Mouse (Mus musculus) hindbrain, embryonic 14.5 days (tissue): ENCODE measurements at regions not wholly inside any gene's neighbourhood (a gene's known extent, or its start where the extent isn't known, plus 50 kb on each side); places are given as distances from the start of the nearest gene placed in this dataset.

ENCODE experiments used
- ATAC-seq: fragments of 200-750 bp; cut with Nextera tagmentation; 2 replicates; pipeline ENCODE4 v1.8.0; 2017; ENCODE audit warnings: moderate number of reproducible peaks, mild to moderate bottlenecking, moderate TSS enrichment, moderate library complexity; ENCODE audit not compliant: low FRiP score
- DNase-seq: peaks from one replicate; pipeline ENCODE4 v3.0.0-alpha.2; 2015; ENCODE audit warnings: low spot score
- H3K27ac ChIP-seq: fragments of 300-500 bp; sonication (generic); 2 replicates; pipeline ENCODE4 v1.5.1; 2014; ENCODE audit warnings: mild to moderate bottlenecking, moderate library complexity
- H3K27me3 ChIP-seq: fragments of 300-500 bp; sonication (generic); 2 replicates; pipeline ENCODE4 v1.6.1; 2014; ENCODE audit warnings: mild to moderate bottlenecking, low read length, mixed read lengths; ENCODE audit not compliant: control insufficient read depth, insufficient read depth
- H3K36me3 ChIP-seq: fragments of 300-500 bp; sonication (generic); replicated peaks from 2 replicates; pipeline ENCODE4 v1.6.1; 2014; ENCODE audit not compliant: control insufficient read depth, insufficient read depth
- H3K4me1 ChIP-seq: fragments of 300-500 bp; sonication (generic); replicated peaks from 2 replicates; pipeline ENCODE4 v1.6.1; 2014; ENCODE audit warnings: antibody characterized with exemption, low read length, mixed read lengths; ENCODE audit not compliant: control insufficient read depth, insufficient read depth
- H3K4me2 ChIP-seq: fragments of 300-500 bp; sonication (generic); replicated peaks from 2 replicates; pipeline ENCODE4 v1.6.1; 2014; ENCODE audit warnings: mild to moderate bottlenecking, moderate library complexity
- H3K4me3 ChIP-seq: fragments of 300-500 bp; sonication (generic); replicated peaks from 2 replicates; pipeline ENCODE4 v1.5.1; 2014; ENCODE audit warnings: mild to moderate bottlenecking, low read length
- H3K9ac ChIP-seq: fragments of 300-500 bp; sonication (generic); 2 replicates; pipeline ENCODE4 v1.6.1; 2014
- H3K9me3 ChIP-seq: fragments of 300-500 bp; sonication (generic); 2 replicates; pipeline ENCODE4 v1.6.1; 2016; ENCODE audit warnings: low read length; ENCODE audit not compliant: control insufficient read depth
- WGBS: fragments of 180-500 bp; shearing (Covaris S2); extraction: QIAGEN DNeasy Blood & Tissue Kit; methylation state at CpG from one replicate; pipeline ENCODE4 v1.1.7; 2014; 5-methylcytosine and 5-hydroxymethylcytosine counted together

DNA sequence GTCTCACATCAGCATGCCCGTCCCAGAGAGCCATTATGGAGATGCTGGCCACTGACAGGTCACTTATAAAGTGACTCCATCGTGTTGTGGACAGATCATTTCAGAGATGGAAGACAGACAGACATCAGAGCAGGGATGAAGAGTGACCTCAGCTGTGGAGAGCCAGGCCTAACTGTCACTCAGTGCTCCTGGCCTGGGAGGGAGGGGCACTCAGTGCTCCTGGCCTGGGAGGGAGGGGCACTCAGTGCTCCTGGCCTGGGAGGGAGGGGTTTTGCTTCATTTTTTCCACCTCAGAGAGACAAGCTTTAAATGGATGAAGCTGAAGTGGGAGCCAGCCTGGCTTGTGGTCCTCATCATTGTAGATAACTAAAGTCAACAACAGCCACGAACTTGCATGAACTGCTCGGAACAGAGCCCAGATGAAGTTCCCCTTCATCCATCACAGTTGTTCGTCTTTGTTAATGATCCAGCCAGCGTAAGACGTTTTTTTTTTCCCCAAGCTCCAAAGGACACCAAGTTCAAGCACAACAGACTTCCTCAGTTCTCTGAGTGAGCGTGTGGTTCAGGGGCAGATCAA lies 96.7 kb upstream of the S1pr3 start:
- ATAC-seq (no peak), DNase-seq (no peak)
- H3K27ac ChIP-seq = no peak overlapping the region
- H3K4me3 ChIP-seq = no peak overlapping the region
- H3K9me3 ChIP-seq = no peaks in the 10 kb centered on the region
- no peaks in the 10 kb centered on the region for H3K27me3 ChIP-seq
- no peak overlapping the region for H3K4me2 ChIP-seq
- H3K4me1 ChIP-seq = peaks cover 27% of the 10 kb centered on the region
- no peak overlapping the region for H3K9ac ChIP-seq
- 48% methylated on average over 8 of the region's 8 CpGs for WGBS
- no peaks in the 10 kb centered on the region for H3K36me3 ChIP-seq

- DNase-seq (no peak), ATAC-seq (no peak)
- Histone ChIP-seq H3K4me1 (peaks cover 27% of the 10 kb centered on the region), H3K27ac (peak overlapping the region; percentile 4), H3K9me3 (no peaks in the 10 kb centered on the region), H3K27me3 (no peaks in the 10 kb centered on the region), H3K4me2 (no peak overlapping the region), H3K36me3 (no peaks in the 10 kb centered on the region), H3K9ac (no peak overlapping the region), H3K4me3 (no peak overlapping the region)
- WGBS = 64% methylated on average over 5 of the region's 5 CpGs
Measured at GRCm38 (mm10) chr13:51313129-51313850, 95.1 kb upstream of the S1pr3 start.

DNA sequence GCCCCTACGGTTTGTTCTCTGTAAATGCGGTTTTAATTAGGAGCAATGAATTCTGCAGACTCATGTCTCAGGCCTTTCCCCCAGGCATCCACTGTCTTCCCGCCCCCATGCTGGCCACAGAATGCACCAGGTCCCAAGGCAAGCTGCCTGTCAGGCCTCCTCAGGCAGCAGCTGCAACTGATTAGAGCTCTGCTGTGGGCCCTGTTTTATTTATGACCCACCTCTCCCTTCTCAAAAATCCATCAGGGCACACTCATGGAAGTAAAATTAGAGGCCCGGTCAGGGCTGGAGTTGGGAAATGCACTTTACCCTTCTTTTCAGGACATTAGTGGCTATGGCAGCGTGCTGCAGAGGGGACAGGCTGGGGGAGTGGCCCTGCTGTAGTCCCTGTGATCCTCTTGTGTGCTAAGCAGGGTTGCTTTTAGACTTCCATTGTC lies 93.9 kb upstream of the S1pr3 start:
- Histone ChIP-seq H3K27ac (peak overlapping the region; percentile 77), H3K4me1 (peaks cover 27% of the 10 kb centered on the region), H3K27me3 (no peaks in the 10 kb centered on the region), H3K9me3 (no peaks in the 10 kb centered on the region), H3K9ac (peak overlapping the region; percentile 9), H3K4me2 (no peak overlapping the region), H3K4me3 (no peak overlapping the region), H3K36me3 (no peaks in the 10 kb centered on the region)
- WGBS = 4% methylated on average over 5 of the region's 5 CpGs
- ATAC-seq (peak; percentile 83), DNase-seq (peak; percentile 58)

DNA sequence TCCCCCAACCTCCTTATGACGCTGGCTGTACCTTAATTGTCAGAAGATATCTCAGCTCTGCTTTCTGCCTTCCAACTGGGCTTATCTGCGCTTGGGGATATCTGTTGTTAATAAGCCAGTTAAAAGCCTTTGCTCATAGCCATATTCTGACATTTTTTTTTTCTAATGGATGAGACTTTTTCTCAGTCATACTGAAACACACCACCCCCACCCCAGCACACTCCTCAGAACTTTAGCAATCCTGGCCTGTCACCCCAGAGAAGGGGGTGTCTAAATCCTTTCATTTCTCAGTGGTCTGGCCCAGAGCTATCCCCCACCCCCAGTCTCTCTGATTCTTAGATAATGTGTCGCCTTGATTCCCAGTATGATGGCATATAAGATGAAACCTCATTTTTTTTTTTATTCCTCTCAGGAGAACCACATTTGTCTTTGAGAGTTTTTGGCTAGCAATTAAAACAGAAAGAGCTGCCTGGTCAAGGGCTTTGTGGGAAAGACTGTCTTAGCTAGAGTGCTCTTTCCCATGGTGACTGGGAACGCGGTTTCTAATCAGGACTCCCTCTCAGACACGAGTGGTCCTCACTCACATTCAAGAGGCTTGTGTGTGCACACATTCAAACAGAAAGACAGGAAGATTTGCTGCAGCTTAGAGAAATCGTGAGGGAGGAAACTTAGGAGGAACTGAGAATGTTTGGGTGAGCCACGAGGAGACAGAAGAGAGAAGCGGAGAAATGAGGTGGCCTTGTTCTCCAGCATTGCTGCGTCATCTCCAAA lies 93.2 kb upstream of the S1pr3 start:
- WGBS = 49% methylated on average over 10 of the region's 10 CpGs
- H3K9ac ChIP-seq = peak overlapping the region; percentile 9; the same call in 1 of the 2 replicates
- DNase-seq (no peak), ATAC-seq (no peak)
- H3K27me3 ChIP-seq = no peaks in the 10 kb centered on the region
- no peaks in the 10 kb centered on the region for H3K9me3 ChIP-seq
- peaks cover 27% of the 10 kb centered on the region for H3K4me1 ChIP-seq
- peak overlapping the region; percentile 77 for H3K27ac ChIP-seq
- H3K4me2 ChIP-seq = no peak overlapping the region
- no peaks in the 10 kb centered on the region for H3K36me3 ChIP-seq
- H3K4me3 ChIP-seq = no peak overlapping the region

- Histone ChIP-seq H3K36me3 (no peaks in the 10 kb centered on the region), H3K4me2 (no peak overlapping the region), H3K9ac (no peak overlapping the region), H3K27me3 (no peaks in the 10 kb centered on the region), H3K4me1 (peaks cover 27% of the 10 kb centered on the region), H3K4me3 (no peak overlapping the region), H3K27ac (peak overlapping the region; percentile 77; the same call in 1 of the 2 replicates), H3K9me3 (no peaks in the 10 kb centered on the region)
- WGBS = 67% methylated on average over 5 of the region's 5 CpGs
- DNase-seq = no peak
- ATAC-seq = no peak
Measured at GRCm38 (mm10) chr13:51315779-51316041, 92.7 kb upstream of the S1pr3 start.

- Histone ChIP-seq H3K9ac (no peak overlapping the region), H3K4me3 (no peak overlapping the region), H3K4me2 (no peak overlapping the region), H3K4me1 (peaks cover 2% of the 10 kb centered on the region; the same call in 1 of the 2 replicates), H3K36me3 (no peaks in the 10 kb centered on the region), H3K27ac (no peak overlapping the region), H3K27me3 (no peaks in the 10 kb centered on the region), H3K9me3 (no peaks in the 10 kb centered on the region)
- no peak for ATAC-seq
- DNase-seq = no peak
- WGBS = 85% methylated on average over 7 of the region's 7 CpGs
Measured at GRCm38 (mm10) chr13:51323058-51323715, 85.3 kb upstream of the S1pr3 start.

- WGBS = 90% methylated on average over 5 of the region's 5 CpGs
- Histone ChIP-seq H3K4me2 (no peak overlapping the region), H3K36me3 (no peaks in the 10 kb centered on the region), H3K4me1 (peaks cover 11% of the 10 kb centered on the region; the same call in 1 of the 2 replicates), H3K9me3 (no peaks in the 10 kb centered on the region), H3K4me3 (no peak overlapping the region), H3K27me3 (no peaks in the 10 kb centered on the region), H3K9ac (no peak overlapping the region), H3K27ac (no peak overlapping the region)
- DNase-seq (no peak), ATAC-seq (no peak)
Measured at GRCm38 (mm10) chr13:51324714-51325113, 83.7 kb upstream of the S1pr3 start.

DNA sequence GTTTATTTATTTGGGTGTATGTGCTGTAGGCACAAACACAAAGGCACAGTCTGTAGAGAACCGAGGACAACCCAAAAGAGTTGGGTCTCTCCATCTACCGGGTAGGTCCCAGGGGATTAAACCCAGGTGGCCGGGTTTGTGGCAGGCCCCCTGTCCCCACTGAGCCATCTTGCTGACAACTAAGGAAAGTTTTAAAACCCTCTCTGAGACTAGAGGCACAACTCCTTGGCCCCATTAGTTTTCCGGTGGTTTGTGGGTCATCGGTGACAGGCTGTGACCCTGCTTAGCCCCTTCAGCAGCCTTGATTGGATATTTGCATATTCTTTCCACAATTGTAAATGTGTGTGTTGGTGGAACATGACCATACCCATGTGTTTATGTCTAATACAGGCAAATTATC lies 83.1 kb upstream of the S1pr3 start:
- no peak overlapping the region for H3K4me2 ChIP-seq
- 66% methylated on average over 5 of the region's 5 CpGs for WGBS
- ATAC-seq (no peak), DNase-seq (no peak)
- no peaks in the 10 kb centered on the region for H3K9me3 ChIP-seq
- H3K9ac ChIP-seq = no peak overlapping the region
- H3K27me3 ChIP-seq = no peaks in the 10 kb centered on the region
- H3K27ac ChIP-seq = no peak overlapping the region
- H3K4me1 ChIP-seq = peaks cover 11% of the 10 kb centered on the region; the same call in 1 of the 2 replicates
- H3K4me3 ChIP-seq = no peak overlapping the region
- no peaks in the 10 kb centered on the region for H3K36me3 ChIP-seq

GRCm38 (mm10) chr13:51326128-51326527 lies 82.3 kb upstream of the S1pr3 start:
- WGBS = 78% methylated on average over 5 of the region's 5 CpGs
- Histone ChIP-seq H3K4me2 (no peak overlapping the region), H3K4me3 (no peak overlapping the region), H3K9me3 (no peaks in the 10 kb centered on the region), H3K27me3 (no peaks in the 10 kb centered on the region), H3K9ac (no peak overlapping the region), H3K4me1 (peaks cover 11% of the 10 kb centered on the region; the same call in 1 of the 2 replicates), H3K27ac (no peak overlapping the region), H3K36me3 (no peaks in the 10 kb centered on the region)
- DNase-seq (no peak), ATAC-seq (no peak)
